Comparison of ENCODE assay signal across 22 mouse cellular contexts in genomic region chr1:189065152-189065910, GRCm38 (mm10). TPM values are rescaled to one million over a fixed set of nuclear protein-coding genes. Genes with fewer than 3 reads are reported as not detected.
DNase-seq lines count a peak whose midpoint lies in the region; ATAC-seq lines count a peak whose summit lies in the region.
"Had no signal": no experiment of that assay in that cellular context is flagged by ENCODE, and none has a peak within 500 bp of the region (broad histone marks: within the 10 kb centered on the region; RNA-seq: fewer than 3 reads in every experiment).

No protein-coding gene starts in this region.

- DNase-seq in brain, adult 2 months (ENCODE audit: low read depth, low spot score): peak; percentile 98
- DNase-seq in cerebellum, adult 11 months: peak; percentile 90
- DNase-seq in cerebellum, postnatal 10 days: peak; percentile 95 to 96
- DNase-seq in left cerebral cortex, adult 11 months (ENCODE audit: low spot score): no peak
- DNase-seq in layer of hippocampus, postnatal 10 days (ENCODE audit: low spot score in 2 of 2): no peak
- no peak for DNase-seq in layer of hippocampus, adult 8-10 months (ENCODE audit: low spot score in 2 of 2)
- DNase-seq: adrenal gland, postnatal 10 days; heart, postnatal 4 days; layer of hippocampus, postnatal 36 days; liver, postnatal 0 days; lung, postnatal 10 days; thymus, adult 18-20 months; thymus, postnatal 4 days had no signal

- H3K4me1 ChIP-seq in hindbrain, embryonic 15.5 days (replicated peaks): peaks cover 9% of the 10 kb centered on the region; the same call in 1 of the 2 replicates
- H3K4me1 ChIP-seq in hindbrain, embryonic 13.5 days (replicated peaks): peaks cover 9% of the 10 kb centered on the region
- H3K4me1 ChIP-seq: limb, embryonic 10.5 days had no signal

- H3K4me3 ChIP-seq in hindbrain, embryonic 15.5 days: no peak overlapping the region
- H3K4me3 ChIP-seq in hindbrain, embryonic 13.5 days: no peak overlapping the region
- H3K4me3 ChIP-seq: embryonic facial prominence, embryonic 12.5 days; erythroblast, embryonic 14.5 days; limb, embryonic 10.5 days; midbrain, embryonic 13.5 days; myocyte had no signal

- no peak overlapping the region for H3K9ac ChIP-seq in hindbrain, embryonic 15.5 days
- no peak overlapping the region for H3K9ac ChIP-seq in hindbrain, embryonic 13.5 days
- H3K9ac ChIP-seq: embryonic facial prominence, embryonic 12.5 days; liver, postnatal 0 days; midbrain, embryonic 13.5 days had no signal

- H3K9me3 ChIP-seq in hindbrain, embryonic 15.5 days: no peaks in the 10 kb centered on the region
- H3K9me3 ChIP-seq in hindbrain, embryonic 13.5 days: no peaks in the 10 kb centered on the region
- H3K9me3 ChIP-seq: embryonic facial prominence, embryonic 12.5 days; limb, embryonic 10.5 days; midbrain, embryonic 13.5 days had no signal

- peak overlapping the region; percentile 74 for H3K27ac ChIP-seq in hindbrain, embryonic 15.5 days (replicated peaks)
- no peak overlapping the region for H3K27ac ChIP-seq in hindbrain, embryonic 13.5 days
- H3K27ac ChIP-seq: embryonic facial prominence, embryonic 12.5 days; limb, embryonic 10.5 days; midbrain, embryonic 13.5 days had no signal

- no peaks in the 10 kb centered on the region for H3K27me3 ChIP-seq in hindbrain, embryonic 15.5 days
- H3K27me3 ChIP-seq in hindbrain, embryonic 13.5 days: no peaks in the 10 kb centered on the region
- H3K27me3 ChIP-seq: embryonic facial prominence, embryonic 12.5 days; midbrain, embryonic 13.5 days; Patski had no signal

- whole genome bisulfite sequencing in hindbrain, embryonic 15.5 days: 84% methylated on average over 5 of the region's 5 CpGs
- WGBS in hindbrain, embryonic 13.5 days: 90% methylated on average over 5 of the region's 5 CpGs

- H3K36me3 ChIP-seq in hindbrain, embryonic 15.5 days: no peaks in the 10 kb centered on the region
- H3K36me3 ChIP-seq in hindbrain, embryonic 13.5 days: no peaks in the 10 kb centered on the region
- H3K36me3 ChIP-seq: embryonic facial prominence, embryonic 12.5 days; limb, embryonic 10.5 days; midbrain, embryonic 13.5 days had no signal

- ATAC-seq in hindbrain, embryonic 15.5 days (ENCODE audit: low FRiP score, low read depth): no peak
- no peak for ATAC-seq in hindbrain, embryonic 13.5 days (ENCODE audit: low FRiP score)
- ATAC-seq: intestine, postnatal 0 days; liver, postnatal 0 days; midbrain, embryonic 13.5 days; Patski had no signal

- no peak overlapping the region for H3K4me2 ChIP-seq in hindbrain, embryonic 15.5 days
- no peak overlapping the region for H3K4me2 ChIP-seq in hindbrain, embryonic 13.5 days
- H3K4me2 ChIP-seq: embryonic facial prominence, embryonic 12.5 days; midbrain, embryonic 13.5 days had no signal

RNA-seq across cellular contexts. Expression of gene Kctd3, which starts 57.7 kb away (rescaled TPM):
- polyA plus RNA-seq in hindbrain, embryonic 15.5 days (2015; fragmentation: Nextera tagmentation; extraction: Ambion mirVana): 48.3 and 53.3 TPM in 2 replicates
- 34.4 and 36.2 TPM in 2 replicates for polyA plus RNA-seq in hindbrain, embryonic 13.5 days (2015; fragmentation: Nextera tagmentation; extraction: Ambion mirVana)
- total RNA-seq in layer of hippocampus, postnatal 10 days (2021): 100 to 1,000 TPM; 104 to 113 TPM
- total RNA-seq in layer of hippocampus, adult 8-10 months (2022): 10 to 100 TPM; 71.9 to 99.6 (median 91.4) TPM

Comparison
In these comparisons a context has a peak if more than half of its experiments do, and no peak if none do; other contexts are left out.
1. DNase-seq: peak in brain, adult 2 months (single experiment), cerebellum, adult 11 months (single experiment) and cerebellum, postnatal 10 days (2 of 2); none in left cerebral cortex, adult 11 months (single experiment), layer of hippocampus, postnatal 10 days (0 of 2) and layer of hippocampus, adult 8-10 months (0 of 2).